Mouse (Mus musculus): ENCODE data around the gene Nme7.

GRCm38 (mm10) chr1:164324878-164325277 lies 21.0 kb downstream of the Nme7 start:
- TF ChIP-seq EP300 (IDR thresholded peaks at IDR 0.05; ENCODE audit: low read depth), result no peak
- TF ChIP-seq CTCF (IDR thresholded peaks at IDR 0.05; ENCODE audit: low read depth), result no peak

All from heart, postnatal 0 days (tissue).